Mouse (Mus musculus): ENCODE results near the gene Gm49383. TPM values are rescaled to one million over a fixed set of nuclear protein-coding genes. Genes with fewer than 3 reads are reported as not detected.
A peak's percentile ranks its signal among the peaks of the same experiment; 100 is the strongest.

The Gm49383 gene
- total and polyA plus RNA-seq, 2 experiments from 2014 or later: 0.38 to 5.3 TPM

DNA sequence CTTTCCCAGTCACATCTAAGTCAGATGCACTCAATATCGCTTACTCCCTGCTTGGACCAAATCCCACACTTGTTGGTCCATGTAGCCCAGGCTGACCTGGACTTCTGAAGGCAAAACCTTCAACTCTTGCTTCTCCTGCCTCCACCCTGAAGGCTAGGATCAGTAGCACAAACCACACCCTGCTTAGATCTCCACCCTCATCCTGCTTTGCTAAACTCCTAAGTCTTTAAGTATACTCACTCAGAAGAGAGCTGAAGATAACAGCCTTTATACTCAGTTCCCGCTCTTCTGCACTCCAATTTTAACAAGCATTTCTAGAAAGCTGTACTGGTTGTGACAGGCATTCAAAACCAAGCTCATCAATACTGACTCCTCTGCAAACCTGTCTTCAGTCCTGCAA is 39.8 kb downstream of the Gm49383 start:
- ATAC-seq (ENCODE audit: low FRiP score) (no peak), DNase-seq (ENCODE audit: low spot score) (no peak)
- H3K9me3 ChIP-seq (ENCODE audit: low read length): no peaks in the 10 kb centered on the region
- no peaks in the 10 kb centered on the region for H3K4me1 ChIP-seq (ENCODE audit: insufficient read depth, low read length)
- H3K27ac ChIP-seq (ENCODE audit: low read depth, low read length): no peak overlapping the region
- 97% methylated on average over 2 of the region's 2 CpGs for WGBS
- TF ChIP-seq CTCF (IDR thresholded peaks at IDR 0.05): no peak
- H3K4me3 ChIP-seq (ENCODE audit: low read depth, low read length): no peak overlapping the region
- no peak overlapping the region for H3K9ac ChIP-seq (replicated peaks; ENCODE audit: low read length, poor library complexity, severe bottlenecking)
- H3K4me2 ChIP-seq (ENCODE audit: low read depth, low read length, poor library complexity, severe bottlenecking): no peak overlapping the region
- no peaks in the 10 kb centered on the region for H3K27me3 ChIP-seq (ENCODE audit: insufficient read depth, low read length)
- H3K36me3 ChIP-seq (ENCODE audit: insufficient read depth, low read length): peaks cover 4% of the 10 kb centered on the region; the same call in 1 of the 2 replicates

DNA sequence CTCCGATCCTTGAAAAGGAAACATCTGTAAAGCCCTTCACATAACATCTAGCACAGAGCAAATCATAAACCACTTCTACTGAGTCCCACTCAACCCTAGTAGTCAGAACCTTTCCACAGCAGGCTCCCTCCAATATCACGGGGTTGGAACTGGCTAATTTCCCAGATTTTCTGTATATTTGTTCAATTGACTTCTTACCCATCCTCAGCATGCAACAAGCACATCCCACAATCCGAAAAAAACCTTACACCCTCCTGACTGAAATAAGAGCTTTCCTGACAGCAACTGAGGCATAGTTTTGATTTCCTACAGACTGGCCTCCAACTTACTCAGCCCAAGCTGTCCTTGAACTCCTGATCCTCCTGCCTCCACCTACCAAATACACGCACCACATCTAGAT is 40.5 kb downstream of the Gm49383 start:
- DNase-seq (ENCODE audit: low spot score): no peak
- Histone ChIP-seq H3K27me3 (ENCODE audit: insufficient read depth, low read length) (no peaks in the 10 kb centered on the region), H3K9me3 (ENCODE audit: low read length) (no peaks in the 10 kb centered on the region), H3K4me1 (ENCODE audit: insufficient read depth, low read length) (no peaks in the 10 kb centered on the region), H3K36me3 (ENCODE audit: insufficient read depth, low read length) (peaks cover 4% of the 10 kb centered on the region; the same call in 1 of the 2 replicates), H3K27ac (ENCODE audit: low read depth, low read length) (no peak overlapping the region), H3K4me2 (ENCODE audit: low read depth, low read length, poor library complexity, severe bottlenecking) (no peak overlapping the region), H3K9ac (replicated peaks; ENCODE audit: low read length, poor library complexity, severe bottlenecking) (no peak overlapping the region), H3K4me3 (ENCODE audit: low read depth, low read length) (no peak overlapping the region)
- no peak for ATAC-seq (ENCODE audit: low FRiP score)
- WGBS: 85% methylated on average over 4 of the region's 4 CpGs
- TF ChIP-seq CTCF (IDR thresholded peaks at IDR 0.05): no peak

DNA sequence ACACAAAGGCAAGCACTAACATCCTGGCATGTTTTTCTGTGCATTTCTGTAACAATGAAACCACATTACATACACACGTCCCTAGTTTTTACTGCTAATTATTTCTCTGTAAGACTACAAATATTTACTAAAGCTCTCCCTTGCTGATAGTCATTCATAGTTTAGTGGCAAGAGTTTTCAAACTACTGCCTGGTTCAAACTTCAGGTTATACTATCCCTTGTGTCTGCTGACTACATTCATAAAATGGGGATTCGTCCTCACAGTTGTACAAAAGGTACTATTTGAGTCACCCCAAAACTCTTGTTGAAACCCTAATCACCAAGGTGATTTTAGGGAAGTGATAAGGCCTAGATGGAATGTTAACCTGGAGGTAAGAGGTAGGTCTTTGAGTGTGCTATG is 41.0 kb downstream of the Gm49383 start:
- TF ChIP-seq CTCF (IDR thresholded peaks at IDR 0.05): no peak
- H3K27ac ChIP-seq (ENCODE audit: low read depth, low read length): no peak overlapping the region
- H3K9me3 ChIP-seq (ENCODE audit: low read length): no peaks in the 10 kb centered on the region
- no peak for DNase-seq (ENCODE audit: low spot score)
- H3K36me3 ChIP-seq (ENCODE audit: insufficient read depth, low read length): peaks cover 4% of the 10 kb centered on the region; the same call in 1 of the 2 replicates
- H3K4me1 ChIP-seq (ENCODE audit: insufficient read depth, low read length): no peaks in the 10 kb centered on the region
- H3K4me3 ChIP-seq (ENCODE audit: low read depth, low read length): no peak overlapping the region
- ATAC-seq (ENCODE audit: low FRiP score): no peak
- H3K27me3 ChIP-seq (ENCODE audit: insufficient read depth, low read length): no peaks in the 10 kb centered on the region
- no peak overlapping the region for H3K9ac ChIP-seq (replicated peaks; ENCODE audit: low read length, poor library complexity, severe bottlenecking)
- WGBS: 85% methylated on average over 2 of the region's 2 CpGs
- H3K4me2 ChIP-seq (ENCODE audit: low read depth, low read length, poor library complexity, severe bottlenecking): no peak overlapping the region

DNA sequence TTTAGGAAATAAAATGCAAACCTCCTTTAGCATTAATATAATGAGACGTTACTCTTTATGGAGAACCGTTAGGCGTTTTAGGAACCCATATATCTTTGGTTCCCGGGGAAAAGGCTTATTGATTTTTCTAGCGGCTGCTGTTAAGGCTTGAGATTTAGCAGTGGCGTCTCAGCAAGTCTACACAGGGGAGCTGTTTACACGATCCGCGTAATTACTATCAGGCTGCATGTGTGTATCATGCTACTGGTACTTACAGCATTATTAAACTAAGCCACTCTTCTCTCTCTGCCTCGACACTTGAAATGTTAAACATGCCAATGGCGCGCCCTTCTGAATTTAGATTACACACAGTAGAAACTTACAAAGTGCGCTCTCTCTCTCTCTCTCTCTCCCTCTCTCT is 46.9 kb downstream of the Gm49383 start:
- no peaks in the 10 kb centered on the region for H3K27me3 ChIP-seq (ENCODE audit: insufficient read depth, low read length)
- no peak overlapping the region for H3K9ac ChIP-seq (replicated peaks; ENCODE audit: low read length, poor library complexity, severe bottlenecking)
- DNase-seq (ENCODE audit: low spot score) (peak; percentile 32), ATAC-seq (ENCODE audit: low FRiP score) (no peak)
- H3K27ac ChIP-seq (ENCODE audit: low read depth, low read length): no peak overlapping the region
- no peaks in the 10 kb centered on the region for H3K4me1 ChIP-seq (ENCODE audit: insufficient read depth, low read length)
- WGBS: 80% methylated on average over 13 of the region's 13 CpGs
- no peak for TF ChIP-seq CTCF (IDR thresholded peaks at IDR 0.05)
- no peaks in the 10 kb centered on the region for H3K36me3 ChIP-seq (ENCODE audit: insufficient read depth, low read length)
- H3K9me3 ChIP-seq (ENCODE audit: low read length): no peaks in the 10 kb centered on the region
- H3K4me3 ChIP-seq (ENCODE audit: low read depth, low read length): no peak overlapping the region
- H3K4me2 ChIP-seq (ENCODE audit: low read depth, low read length, poor library complexity, severe bottlenecking): no peak overlapping the region

DNA sequence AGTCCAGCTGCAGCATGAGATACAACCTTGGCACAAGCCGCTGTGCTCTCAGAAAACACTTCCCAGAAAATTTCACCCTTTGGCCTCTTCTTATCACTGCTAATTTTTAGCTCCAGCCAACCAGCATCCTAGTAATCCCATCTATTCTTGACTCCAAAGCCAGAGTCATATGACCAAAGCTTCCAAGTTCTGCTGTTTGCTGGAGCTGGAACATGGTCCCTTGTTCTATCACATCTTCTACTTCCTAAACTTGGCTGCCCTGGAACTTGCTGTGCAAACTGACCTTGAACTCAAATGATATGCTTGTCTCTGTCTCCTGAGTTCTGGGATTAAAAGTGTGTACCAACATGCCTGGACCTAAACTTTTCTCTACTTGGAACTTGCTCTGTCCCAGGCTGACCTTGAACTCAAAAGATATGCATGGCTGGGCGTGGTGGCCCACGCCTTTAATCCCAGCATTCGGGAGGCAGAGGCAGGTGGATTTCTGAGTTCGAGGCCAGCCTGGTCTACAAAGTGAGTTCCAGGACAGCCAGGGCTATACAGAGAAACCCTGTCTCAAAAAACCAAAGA is 49.7 kb downstream of the Gm49383 start:
- H3K4me2 ChIP-seq (ENCODE audit: low read depth, low read length, poor library complexity, severe bottlenecking): no peak overlapping the region
- H3K9me3 ChIP-seq (ENCODE audit: low read length): no peaks in the 10 kb centered on the region
- no peak overlapping the region for H3K9ac ChIP-seq (replicated peaks; ENCODE audit: low read length, poor library complexity, severe bottlenecking)
- 91% methylated on average over 5 of the region's 5 CpGs for WGBS
- no peaks in the 10 kb centered on the region for H3K36me3 ChIP-seq (ENCODE audit: insufficient read depth, low read length)
- no peak overlapping the region for H3K4me3 ChIP-seq (ENCODE audit: low read depth, low read length)
- DNase-seq (ENCODE audit: low spot score): no peak
- no peak for TF ChIP-seq CTCF (IDR thresholded peaks at IDR 0.05)
- no peaks in the 10 kb centered on the region for H3K4me1 ChIP-seq (ENCODE audit: insufficient read depth, low read length)
- no peaks in the 10 kb centered on the region for H3K27me3 ChIP-seq (ENCODE audit: insufficient read depth, low read length)
- no peak overlapping the region for H3K27ac ChIP-seq (ENCODE audit: low read depth, low read length)
- ATAC-seq (ENCODE audit: low FRiP score): no peak

DNA sequence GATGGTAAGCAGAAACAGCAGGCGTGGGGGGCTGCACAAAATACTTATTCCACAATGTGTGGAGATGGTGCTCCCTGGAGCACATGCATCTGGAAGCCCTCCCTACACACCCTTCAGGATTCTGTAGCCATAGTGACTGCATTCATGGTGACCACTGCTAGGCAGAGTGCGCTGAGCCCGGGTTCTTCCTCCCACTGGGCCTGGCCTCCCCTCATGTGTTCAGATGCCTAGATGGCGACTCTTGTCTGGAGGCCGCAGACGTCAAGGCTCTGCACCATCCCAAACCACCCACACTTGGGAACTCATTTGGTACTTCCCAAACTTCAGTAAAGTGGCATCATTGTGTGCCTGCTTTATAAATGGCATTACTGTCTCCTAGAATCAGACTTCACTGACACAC is 53.4 kb downstream of the Gm49383 start:
- no peaks in the 10 kb centered on the region for H3K36me3 ChIP-seq (ENCODE audit: insufficient read depth, low read length)
- 71% methylated on average over 6 of the region's 6 CpGs for WGBS
- TF ChIP-seq CTCF (IDR thresholded peaks at IDR 0.05): no peak
- H3K27ac ChIP-seq (ENCODE audit: low read depth, low read length): no peak overlapping the region
- no peaks in the 10 kb centered on the region for H3K4me1 ChIP-seq (ENCODE audit: insufficient read depth, low read length)
- H3K9ac ChIP-seq (replicated peaks; ENCODE audit: low read length, poor library complexity, severe bottlenecking): no peak overlapping the region
- no peak overlapping the region for H3K4me2 ChIP-seq (ENCODE audit: low read depth, low read length, poor library complexity, severe bottlenecking)
- no peaks in the 10 kb centered on the region for H3K9me3 ChIP-seq (ENCODE audit: low read length)
- no peaks in the 10 kb centered on the region for H3K27me3 ChIP-seq (ENCODE audit: insufficient read depth, low read length)
- DNase-seq (ENCODE audit: low spot score): no peak
- ATAC-seq (ENCODE audit: low FRiP score): no peak
- H3K4me3 ChIP-seq (ENCODE audit: low read depth, low read length): no peak overlapping the region
